Mouse (Mus musculus): ENCODE measurements around the gene Dapk2. TPM values are rescaled to one million over a fixed set of nuclear protein-coding genes. Genes with fewer than 3 reads are reported as not detected.

The Dapk2 gene
- polyA plus RNA-seq, 1 experiment, result 32.8 TPM

- no peaks in the 10 kb centered on the region; the same call in 1 of the 2 replicates for H3K4me1 ChIP-seq (ENCODE audit: control insufficient read depth, insufficient read depth, low read length)
- WGBS, result 43% methylated on average over 7 of the region's 7 CpGs
- no peak for DNase-seq
- no peak for TF ChIP-seq CTCF (IDR thresholded peaks at IDR 0.05; ENCODE audit: insufficient read depth, low read length)
- no peak for TF ChIP-seq POLR2A (IDR thresholded peaks at IDR 0.05; ENCODE audit: borderline replicate concordance, extremely low read depth, low read depth, low read length)
- no peak overlapping the region for H3K4me3 ChIP-seq (replicated peaks; ENCODE audit: extremely low read depth, low read depth, low read length)
Measured at GRCm38 (mm10) chr9:66285901-66286300, 127.9 kb downstream of the Dapk2 start.

- 86% methylated on average over 2 of the region's 2 CpGs for WGBS
- DNase-seq, result no peak
- H3K4me3 ChIP-seq (replicated peaks; ENCODE audit: extremely low read depth, low read depth, low read length), result no peak overlapping the region
- H3K4me1 ChIP-seq (ENCODE audit: control insufficient read depth, insufficient read depth, low read length), result no peaks in the 10 kb centered on the region; the same call in 1 of the 2 replicates
- TF ChIP-seq POLR2A (IDR thresholded peaks at IDR 0.05; ENCODE audit: borderline replicate concordance, extremely low read depth, low read depth, low read length), result no peak
- TF ChIP-seq CTCF (IDR thresholded peaks at IDR 0.05; ENCODE audit: insufficient read depth, low read length), result no peak
Measured at GRCm38 (mm10) chr9:66290727-66291126, 132.7 kb downstream of the Dapk2 start.

- 87% methylated on average over 2 of the region's 2 CpGs for WGBS
- DNase-seq, result no peak
- TF ChIP-seq CTCF (IDR thresholded peaks at IDR 0.05; ENCODE audit: insufficient read depth, low read length), result no peak
- TF ChIP-seq POLR2A (IDR thresholded peaks at IDR 0.05; ENCODE audit: borderline replicate concordance, extremely low read depth, low read depth, low read length), result no peak
Measured at GRCm38 (mm10) chr9:66293319-66293718, 135.3 kb downstream of the Dapk2 start.

GRCm38 (mm10) chr9:66294227-66294626 is 136.2 kb downstream of the Dapk2 start:
- no peak for DNase-seq

More at GRCm38 (mm10) chr9:66293319-66293718, 135.3 kb downstream of the Dapk2 start:
- no peak overlapping the region for H3K4me3 ChIP-seq (replicated peaks; ENCODE audit: extremely low read depth, low read depth, low read length)
- H3K4me1 ChIP-seq (ENCODE audit: control insufficient read depth, insufficient read depth, low read length), result no peaks in the 10 kb centered on the region

GRCm38 (mm10) chr9:66294980-66295410 is 137.0 kb downstream of the Dapk2 start:
- no peak for DNase-seq
- TF ChIP-seq POLR2A (IDR thresholded peaks at IDR 0.05; ENCODE audit: borderline replicate concordance, extremely low read depth, low read depth, low read length) (no peak), CTCF (IDR thresholded peaks at IDR 0.05; ENCODE audit: insufficient read depth, low read length) (no peak)
- Histone ChIP-seq H3K4me3 (replicated peaks; ENCODE audit: extremely low read depth, low read depth, low read length) (no peak overlapping the region), H3K4me1 (ENCODE audit: control insufficient read depth, insufficient read depth, low read length) (no peaks in the 10 kb centered on the region)
- WGBS, result 8% methylated on average over 3 of the region's 3 CpGs

More at GRCm38 (mm10) chr9:66294227-66294626, 136.2 kb downstream of the Dapk2 start:
- 86% methylated on average over 1 of the region's 1 CpGs for WGBS
- no peaks in the 10 kb centered on the region for H3K4me1 ChIP-seq (ENCODE audit: control insufficient read depth, insufficient read depth, low read length)
- no peak overlapping the region for H3K4me3 ChIP-seq (replicated peaks; ENCODE audit: extremely low read depth, low read depth, low read length)
- TF ChIP-seq CTCF (IDR thresholded peaks at IDR 0.05; ENCODE audit: insufficient read depth, low read length), result no peak
- TF ChIP-seq POLR2A (IDR thresholded peaks at IDR 0.05; ENCODE audit: borderline replicate concordance, extremely low read depth, low read depth, low read length), result no peak

GRCm38 (mm10) chr9:66295577-66296120 is 137.6 kb downstream of the Dapk2 start:
- TF ChIP-seq POLR2A (IDR thresholded peaks at IDR 0.05; ENCODE audit: borderline replicate concordance, extremely low read depth, low read depth, low read length) (no peak), CTCF (IDR thresholded peaks at IDR 0.05; ENCODE audit: insufficient read depth, low read length) (no peak)
- Histone ChIP-seq H3K4me1 (ENCODE audit: control insufficient read depth, insufficient read depth, low read length) (no peaks in the 10 kb centered on the region), H3K4me3 (replicated peaks; ENCODE audit: extremely low read depth, low read depth, low read length) (no peak overlapping the region)
- 74% methylated on average over 6 of the region's 6 CpGs for WGBS
- no peak for DNase-seq

DNA sequence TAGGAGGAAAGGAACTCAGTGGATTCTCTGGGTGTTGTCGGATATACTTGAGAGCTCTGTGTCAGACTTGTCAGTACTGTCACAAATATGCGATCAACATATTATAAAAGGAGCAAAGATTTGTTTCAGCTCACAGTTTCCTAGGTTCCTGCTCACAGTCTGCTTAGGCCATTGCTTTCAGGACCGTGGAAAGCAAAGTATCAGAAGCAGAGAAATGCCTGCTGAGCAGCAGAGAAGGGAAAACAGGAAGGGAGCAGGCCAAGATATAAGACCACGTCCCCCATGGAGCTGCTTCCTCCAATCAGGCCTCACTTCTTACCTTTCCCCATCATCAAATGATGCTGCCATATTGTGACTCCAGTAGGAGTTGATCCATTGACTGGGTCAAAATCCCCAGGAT is 140.8 kb downstream of the Dapk2 start:
- DNase-seq, result no peak
- no peak overlapping the region for H3K4me3 ChIP-seq (replicated peaks; ENCODE audit: extremely low read depth, low read depth, low read length)
- WGBS, result 84% methylated on average over 4 of the region's 4 CpGs
- no peak for TF ChIP-seq CTCF (IDR thresholded peaks at IDR 0.05; ENCODE audit: insufficient read depth, low read length)
- no peaks in the 10 kb centered on the region for H3K4me1 ChIP-seq (ENCODE audit: control insufficient read depth, insufficient read depth, low read length)

DNA sequence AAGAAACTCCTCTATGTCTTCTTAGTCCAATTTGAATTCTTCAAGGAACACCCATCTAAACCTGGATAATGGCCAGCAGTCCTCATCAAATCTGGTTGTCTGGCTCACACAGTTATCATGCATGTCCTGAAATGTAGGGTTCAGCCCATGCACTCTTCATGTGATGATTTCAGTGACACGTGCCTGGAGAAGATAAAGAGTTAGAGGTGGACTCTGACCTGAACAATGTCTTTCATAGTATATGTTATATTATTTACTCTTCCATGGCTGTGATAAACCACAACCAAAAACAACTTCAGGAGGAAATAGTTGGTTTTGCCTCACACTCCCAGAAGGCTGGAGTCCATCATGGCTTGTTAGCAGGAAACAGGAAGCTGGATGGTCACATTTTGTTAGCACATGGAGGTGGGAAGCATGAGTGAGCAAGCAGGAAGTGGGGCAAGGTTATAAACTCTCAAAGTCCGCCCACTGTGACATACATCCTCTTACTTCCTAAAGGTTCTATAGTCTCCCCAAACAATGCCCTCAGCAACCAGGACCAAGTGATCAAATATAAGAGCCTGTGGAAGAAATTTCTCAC is 142.5 kb downstream of the Dapk2 start:
- WGBS, result 67% methylated on average over 2 of the region's 2 CpGs
- no peak for TF ChIP-seq POLR2A (IDR thresholded peaks at IDR 0.05; ENCODE audit: borderline replicate concordance, extremely low read depth, low read depth, low read length)
- TF ChIP-seq CTCF (IDR thresholded peaks at IDR 0.05; ENCODE audit: insufficient read depth, low read length), result no peak
- no peak for DNase-seq
- Histone ChIP-seq H3K4me1 (ENCODE audit: control insufficient read depth, insufficient read depth, low read length) (no peaks in the 10 kb centered on the region), H3K4me3 (replicated peaks; ENCODE audit: extremely low read depth, low read depth, low read length) (no peak overlapping the region)

DNA sequence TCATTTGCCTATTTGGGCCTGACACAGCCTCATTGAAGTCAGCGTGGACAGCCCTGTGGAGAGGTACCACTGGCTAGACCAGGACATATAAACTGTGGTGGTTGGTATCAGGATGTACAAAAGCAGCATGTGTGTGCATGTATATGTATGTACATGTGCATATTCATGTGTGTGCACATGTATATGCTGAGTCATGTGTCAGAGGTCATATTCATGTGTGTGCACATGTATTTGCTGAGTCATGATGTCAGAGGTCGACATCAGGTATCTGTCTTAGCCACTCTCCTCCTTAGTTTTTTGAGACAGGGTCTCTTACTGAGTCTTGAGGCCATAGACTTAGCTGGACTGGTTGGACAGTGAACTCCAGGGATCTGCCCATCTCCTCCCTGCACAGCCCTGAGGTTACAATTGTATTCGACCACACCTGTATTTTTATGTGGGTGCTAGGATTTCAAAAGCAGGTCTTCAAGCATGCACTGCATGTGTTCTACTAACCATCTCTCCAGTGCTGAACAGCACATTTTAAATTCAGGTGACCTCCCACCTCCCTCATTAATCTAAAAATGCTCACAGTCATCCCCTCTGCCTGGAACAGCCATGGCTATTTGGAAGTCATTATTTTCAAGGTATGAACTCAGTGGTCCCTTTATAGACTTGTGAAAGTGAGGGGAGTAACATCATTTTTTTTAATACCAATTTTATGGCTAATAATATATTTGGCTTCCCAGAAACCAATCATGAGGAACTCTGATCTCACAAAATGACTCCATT is 146.5 kb downstream of the Dapk2 start:
- WGBS, result 84% methylated on average over 3 of the region's 3 CpGs
- no peak overlapping the region for H3K4me3 ChIP-seq (replicated peaks; ENCODE audit: extremely low read depth, low read depth, low read length)
- TF ChIP-seq POLR2A (IDR thresholded peaks at IDR 0.05; ENCODE audit: borderline replicate concordance, extremely low read depth, low read depth, low read length), result no peak
- TF ChIP-seq CTCF (IDR thresholded peaks at IDR 0.05; ENCODE audit: insufficient read depth, low read length), result no peak
- H3K4me1 ChIP-seq (ENCODE audit: control insufficient read depth, insufficient read depth, low read length), result no peaks in the 10 kb centered on the region; the same call in 1 of the 2 replicates
- no peak for DNase-seq
